Mouse (Mus musculus) retina, adult 2 months (tissue): ENCODE data around the gene Kcna10.

Source experiments
- DNase-seq: peaks from one replicate; pipeline ENCODE4 v3.0.0-alpha.2; 2012; ENCODE audit warnings: low read depth, low spot score

The Kcna10 gene

DNA sequence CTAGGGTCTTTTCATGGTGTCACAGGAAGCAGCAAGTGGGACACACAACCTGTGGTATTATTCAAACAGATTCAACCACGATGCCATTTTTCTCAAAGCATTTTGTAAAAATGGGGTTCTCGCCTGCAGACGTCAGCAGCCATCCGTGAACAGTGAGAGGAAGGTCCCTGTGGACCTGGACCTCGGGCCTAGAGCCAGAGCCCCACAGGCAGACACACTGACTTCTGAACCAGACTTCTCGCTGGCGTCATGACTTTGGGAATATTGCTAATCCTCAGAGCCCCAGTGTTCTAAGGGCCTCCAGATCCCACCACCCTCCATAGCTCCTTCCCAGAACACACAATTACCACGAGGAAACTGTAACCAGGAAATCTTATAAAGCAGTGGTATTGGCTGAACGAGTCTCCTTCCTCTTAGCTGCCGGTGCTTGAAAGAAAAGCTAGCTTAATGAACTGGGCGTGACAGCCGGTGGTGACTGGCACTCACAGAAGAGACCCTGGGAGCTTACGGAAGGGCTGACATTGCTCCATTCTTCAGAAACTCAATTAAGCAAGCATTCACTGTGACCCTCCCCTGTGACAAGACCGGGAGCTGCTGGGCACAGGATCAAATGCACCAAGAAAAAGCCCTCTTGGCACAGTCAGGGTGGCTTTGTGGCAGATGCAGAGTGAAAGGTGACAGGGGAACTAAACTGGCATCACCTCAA is 58.7 kb downstream of the Kcna10 start:
- DNase-seq, result no peak
